Mouse (Mus musculus): ENCODE measurements around the gene Ly6g6d. TPM values are rescaled to one million over a fixed set of nuclear protein-coding genes. Genes with fewer than 3 reads are reported as not detected.

The Ly6g6d gene
- polyA plus RNA-seq, 1 experiment, result 79.9 TPM

DNA sequence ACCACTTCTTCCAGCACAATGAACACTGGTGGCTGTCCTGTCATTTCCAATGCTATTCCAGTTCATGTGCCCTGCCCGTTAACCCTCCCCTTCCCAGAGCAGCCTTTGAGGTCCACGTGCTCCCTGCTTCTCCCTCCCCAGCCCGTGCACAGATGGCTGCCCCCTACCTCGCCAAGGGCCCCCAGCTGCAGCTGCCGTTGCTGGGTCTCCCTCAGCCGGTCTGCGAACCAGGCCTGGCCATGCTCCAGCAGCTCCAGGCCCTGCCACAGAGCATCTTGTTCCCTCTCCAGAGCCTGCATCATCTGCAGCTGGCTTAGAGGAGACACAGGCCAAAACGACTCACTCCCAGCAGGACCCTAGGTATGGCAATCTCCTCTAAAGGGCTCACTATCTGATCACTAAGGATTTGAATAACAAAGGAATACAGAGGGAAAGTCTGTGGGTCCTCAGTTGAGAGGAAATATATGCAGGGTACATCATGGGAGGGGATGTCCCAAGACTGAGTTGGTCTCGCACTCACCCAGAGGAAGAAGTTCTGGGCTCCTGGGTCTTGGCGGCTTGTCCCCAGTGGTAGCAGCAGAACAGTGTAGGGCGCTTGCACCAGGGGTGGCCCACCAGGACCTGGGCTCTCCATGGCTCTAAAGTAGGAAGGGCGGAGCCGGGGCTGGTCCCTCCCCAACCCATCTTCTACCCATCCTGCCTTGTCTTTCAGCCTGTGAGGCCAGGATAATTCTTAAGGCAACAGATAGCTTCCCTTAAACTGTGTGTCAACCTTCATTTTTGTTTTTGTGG is 50.4 kb downstream of the Ly6g6d start, which contains the start of gene Sapcd1:
Gene Sapcd1, minus strand, starts transcription at position 740 of the 792 bp plus-strand sequence.
- no peak for TF ChIP-seq FLI1 (IDR thresholded peaks at IDR 0.05; ENCODE audit: low read length)
- no peak for TF ChIP-seq GATA1 (IDR thresholded peaks at IDR 0.05; ENCODE audit: borderline replicate concordance, low read length)
- no peaks in the 10 kb centered on the region for H3K9me3 ChIP-seq
- H3K36me3 ChIP-seq (replicated peaks; ENCODE audit: low read length), result peaks cover 51% of the 10 kb centered on the region
- peaks cover 2% of the 10 kb centered on the region for H3K27me3 ChIP-seq (replicated peaks)
- peaks cover 98% of the 10 kb centered on the region for H3K4me1 ChIP-seq
- peak within 1 kb of the TSS; percentile 38 for H3K4me3 ChIP-seq (replicated peaks)

GRCm38 (mm10) chr17:35026206-35026605 is 51.7 kb downstream of the Ly6g6d start:
- Histone ChIP-seq H3K36me3 (replicated peaks; ENCODE audit: low read length) (peaks cover 46% of the 10 kb centered on the region), H3K4me1 (peaks cover 98% of the 10 kb centered on the region), H3K27me3 (replicated peaks) (peaks cover 2% of the 10 kb centered on the region), H3K4me3 (replicated peaks) (no peak overlapping the region), H3K9me3 (no peaks in the 10 kb centered on the region)
- TF ChIP-seq GATA1 (IDR thresholded peaks at IDR 0.05; ENCODE audit: borderline replicate concordance, low read length) (no peak), FLI1 (IDR thresholded peaks at IDR 0.05; ENCODE audit: low read length) (no peak)

DNA sequence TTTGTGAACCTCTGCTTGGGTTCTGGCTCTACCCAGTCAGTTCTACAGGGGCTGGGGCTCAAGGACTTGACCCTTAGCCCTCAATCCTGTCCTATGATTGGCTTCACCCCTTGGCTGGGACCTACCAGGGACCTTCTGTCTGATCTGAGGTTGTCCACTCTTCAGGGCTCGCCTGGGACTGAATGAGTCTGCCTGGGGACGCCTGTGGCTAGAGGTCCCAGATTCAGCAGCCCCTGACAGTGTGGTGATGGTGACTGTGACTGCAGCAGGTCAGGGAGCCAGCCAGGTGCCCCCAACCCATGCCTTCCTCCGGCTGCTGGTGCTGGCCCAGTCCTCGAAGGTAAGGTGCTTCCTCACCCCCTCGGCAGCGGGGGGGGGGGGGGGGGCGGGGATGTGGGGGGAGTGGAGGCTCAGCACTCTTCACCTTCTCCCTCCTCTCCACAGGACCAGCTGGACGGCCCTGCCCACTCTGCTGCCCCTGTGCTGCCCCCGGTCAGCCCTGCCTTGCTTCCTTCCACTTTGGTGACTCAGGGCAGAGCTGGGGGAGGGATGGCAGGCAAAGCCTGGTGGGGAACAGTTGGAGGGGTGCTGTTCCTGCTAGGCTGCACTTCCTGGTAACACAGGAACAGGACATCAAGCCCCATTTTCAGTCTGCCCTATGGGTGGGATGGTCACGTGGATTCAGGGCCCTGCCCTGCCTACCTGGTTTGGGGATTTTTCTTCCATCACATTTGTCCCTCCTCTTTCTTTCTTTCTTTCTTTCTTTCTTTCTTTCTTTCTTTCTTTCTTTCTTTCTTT is 53.0 kb downstream of the Ly6g6d start:
- H3K36me3 ChIP-seq (replicated peaks; ENCODE audit: low read length), result peaks cover 33% of the 10 kb centered on the region
- H3K9me3 ChIP-seq, result no peaks in the 10 kb centered on the region
- peaks cover 5% of the 10 kb centered on the region for H3K27me3 ChIP-seq (replicated peaks)
- H3K4me1 ChIP-seq, result peaks cover 98% of the 10 kb centered on the region
- peak overlapping the region; percentile 76 for H3K4me3 ChIP-seq (replicated peaks)
- TF ChIP-seq FLI1 (IDR thresholded peaks at IDR 0.05; ENCODE audit: low read length) (no peak), GATA1 (IDR thresholded peaks at IDR 0.05; ENCODE audit: borderline replicate concordance, low read length) (no peak)

DNA sequence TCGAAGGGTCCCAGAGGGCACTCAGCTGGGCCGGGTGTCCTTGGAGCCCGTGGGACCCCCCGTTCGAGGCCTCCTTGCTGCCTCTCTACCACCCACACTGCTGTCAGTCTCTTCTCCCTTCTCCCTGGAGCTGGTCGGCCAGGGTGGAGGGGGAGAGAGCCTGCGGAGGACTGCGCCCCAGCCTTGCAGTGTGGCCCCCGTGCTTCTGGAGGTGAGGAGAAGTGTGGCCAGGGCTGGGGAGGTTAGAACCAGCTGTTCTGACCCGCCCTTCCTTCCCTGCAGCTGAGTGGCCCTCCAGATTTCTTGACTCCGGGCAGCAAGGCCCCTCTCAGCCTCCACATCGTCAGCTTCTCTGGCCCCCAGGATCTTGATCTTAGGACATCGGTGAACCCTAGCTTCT is 53.6 kb downstream of the Ly6g6d start:
- Histone ChIP-seq H3K4me1 (peaks cover 94% of the 10 kb centered on the region), H3K27me3 (replicated peaks) (peaks cover 10% of the 10 kb centered on the region), H3K36me3 (replicated peaks; ENCODE audit: low read length) (peaks cover 27% of the 10 kb centered on the region), H3K4me3 (replicated peaks) (peak overlapping the region; percentile 48), H3K9me3 (no peaks in the 10 kb centered on the region)
- TF ChIP-seq GATA1 (IDR thresholded peaks at IDR 0.05; ENCODE audit: borderline replicate concordance, low read length) (no peak), FLI1 (IDR thresholded peaks at IDR 0.05; ENCODE audit: low read length) (no peak)

GRCm38 (mm10) chr17:35023756-35024155 is 54.1 kb downstream of the Ly6g6d start:
- Histone ChIP-seq H3K36me3 (replicated peaks; ENCODE audit: low read length) (peaks cover 22% of the 10 kb centered on the region), H3K4me3 (replicated peaks) (peak overlapping the region; percentile 80), H3K27me3 (replicated peaks) (peaks cover 10% of the 10 kb centered on the region), H3K9me3 (no peaks in the 10 kb centered on the region), H3K4me1 (peaks cover 89% of the 10 kb centered on the region)
- TF ChIP-seq GATA1 (IDR thresholded peaks at IDR 0.05; ENCODE audit: borderline replicate concordance, low read length) (no peak), FLI1 (IDR thresholded peaks at IDR 0.05; ENCODE audit: low read length) (no peak)

DNA sequence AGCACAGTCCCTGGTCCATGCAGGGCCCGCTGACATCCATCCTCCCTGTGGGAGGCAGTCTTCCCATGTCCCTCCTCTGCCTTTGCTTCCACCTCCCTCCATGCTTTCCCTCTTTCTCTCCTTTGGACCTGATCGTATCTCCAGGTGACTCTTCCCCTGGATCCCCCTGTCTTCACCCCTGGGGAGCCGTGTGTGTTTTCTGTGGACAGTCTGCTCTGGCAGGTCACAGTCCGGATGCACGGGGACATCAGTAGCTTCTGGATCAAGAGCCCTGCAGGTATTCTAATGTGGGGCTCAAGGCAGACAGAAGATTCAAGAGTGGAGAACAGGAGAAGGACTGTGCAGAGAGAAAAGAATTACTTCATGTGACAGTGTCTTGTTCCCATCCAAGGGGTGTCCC is 54.6 kb downstream of the Ly6g6d start:
- TF ChIP-seq FLI1 (IDR thresholded peaks at IDR 0.05; ENCODE audit: low read length), result no peak
- no peak for TF ChIP-seq GATA1 (IDR thresholded peaks at IDR 0.05; ENCODE audit: borderline replicate concordance, low read length)
- Histone ChIP-seq H3K4me3 (replicated peaks) (peak overlapping the region; percentile 80), H3K36me3 (replicated peaks; ENCODE audit: low read length) (peaks cover 17% of the 10 kb centered on the region), H3K4me1 (peaks cover 86% of the 10 kb centered on the region), H3K9me3 (no peaks in the 10 kb centered on the region), H3K27me3 (replicated peaks) (peaks cover 11% of the 10 kb centered on the region)

- no peak for TF ChIP-seq FLI1 (IDR thresholded peaks at IDR 0.05; ENCODE audit: low read length)
- no peak for TF ChIP-seq GATA1 (IDR thresholded peaks at IDR 0.05; ENCODE audit: borderline replicate concordance, low read length)
- H3K4me1 ChIP-seq, result peaks cover 86% of the 10 kb centered on the region
- H3K27me3 ChIP-seq (replicated peaks), result peaks cover 14% of the 10 kb centered on the region
- H3K9me3 ChIP-seq, result no peaks in the 10 kb centered on the region
- no peak overlapping the region for H3K4me3 ChIP-seq (replicated peaks)
- H3K36me3 ChIP-seq (replicated peaks; ENCODE audit: low read length), result peaks cover 11% of the 10 kb centered on the region
Observed at GRCm38 (mm10) chr17:35022541-35023060, 55.3 kb downstream of the Ly6g6d start.

DNA sequence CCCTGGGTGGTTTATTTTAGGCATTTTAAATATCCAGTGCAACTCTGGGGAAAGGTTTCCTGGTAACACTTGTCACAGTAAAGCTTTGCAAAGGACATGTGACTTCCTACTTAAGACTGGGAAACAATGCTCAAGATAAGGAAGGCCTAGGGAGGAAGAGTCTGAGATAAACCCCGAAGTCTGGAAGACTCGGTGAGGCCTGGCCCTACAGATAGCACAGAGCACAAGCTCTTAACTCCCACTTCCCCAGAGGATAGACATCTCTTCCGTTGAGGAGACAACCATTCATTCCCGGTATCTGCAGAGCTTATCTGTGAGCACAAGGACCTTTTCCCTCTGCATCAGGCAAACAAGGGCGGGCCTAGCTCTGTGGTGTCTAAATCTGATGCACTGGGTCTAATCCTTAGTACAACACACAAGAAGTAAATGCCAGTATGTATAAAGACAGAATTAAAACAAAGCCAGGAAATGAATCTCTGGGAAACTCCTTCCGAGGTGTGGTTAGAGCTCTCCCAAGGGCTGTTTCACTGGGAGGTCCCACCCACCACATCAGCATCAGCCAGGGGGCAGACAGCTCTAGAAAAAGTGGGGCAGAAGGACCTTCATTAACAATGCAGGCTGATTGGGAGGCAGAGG is 55.9 kb downstream of the Ly6g6d start:
- H3K4me3 ChIP-seq (replicated peaks), result peak overlapping the region; percentile 53
- H3K9me3 ChIP-seq, result no peaks in the 10 kb centered on the region
- TF ChIP-seq GATA1 (IDR thresholded peaks at IDR 0.05; ENCODE audit: borderline replicate concordance, low read length) (peak; percentile 80; the same call in 2 of the 3 replicates), FLI1 (IDR thresholded peaks at IDR 0.05; ENCODE audit: low read length) (no peak)
- peaks cover 15% of the 10 kb centered on the region for H3K27me3 ChIP-seq (replicated peaks)
- H3K4me1 ChIP-seq, result peaks cover 84% of the 10 kb centered on the region
- peaks cover 12% of the 10 kb centered on the region for H3K36me3 ChIP-seq (replicated peaks; ENCODE audit: low read length)

Other genes starting within 250 kb of the Ly6g6d start
- gene Stk19, start 241.1 kb downstream of the Ly6g6d start, polyA plus RNA-seq (2012; ENCODE audit: insufficient read depth, low replicate concordance), result 44.3 and 85.0 TPM in 2 replicates
- gene Dxo, start 241.0 kb downstream of the Ly6g6d start, polyA plus RNA-seq (2012; ENCODE audit: insufficient read depth, low replicate concordance), result 61.9 and 137 TPM in 2 replicates
- 25.1 and 27.6 TPM in 2 replicates for gene Skiv2l, start 227.9 kb downstream of the Ly6g6d start, polyA plus RNA-seq (2012; ENCODE audit: insufficient read depth, low replicate concordance)
- 67.5 and 220 TPM in 2 replicates for gene Nelfe, start 227.7 kb downstream of the Ly6g6d start, polyA plus RNA-seq (2012; ENCODE audit: insufficient read depth, low replicate concordance)
- gene Cfb, start 215.5 kb downstream of the Ly6g6d start, polyA plus RNA-seq (2012; ENCODE audit: insufficient read depth, low replicate concordance), result 0.54 TPM in 1 of 2 replicates, not detected in the other
- gene Zbtb12, start 198.6 kb downstream of the Ly6g6d start, polyA plus RNA-seq (2012; ENCODE audit: insufficient read depth, low replicate concordance), result 6.7 and 15.4 TPM in 2 replicates
- gene Gm20547, start 196.0 kb downstream of the Ly6g6d start, polyA plus RNA-seq (2012; ENCODE audit: insufficient read depth, low replicate concordance), result not detected in 2 replicates
- 3.0 and 6.0 TPM in 2 replicates for gene C2, start 179.8 kb downstream of the Ly6g6d start, polyA plus RNA-seq (2012; ENCODE audit: insufficient read depth, low replicate concordance)
- 356 and 543 TPM in 2 replicates for gene Ehmt2, start 179.6 kb downstream of the Ly6g6d start, polyA plus RNA-seq (2012; ENCODE audit: insufficient read depth, low replicate concordance)
- gene Slc44a4, start 163.6 kb downstream of the Ly6g6d start, polyA plus RNA-seq (2012; ENCODE audit: insufficient read depth, low replicate concordance), result not detected in 2 replicates
- gene Neu1, start 146.8 kb downstream of the Ly6g6d start, polyA plus RNA-seq (2012; ENCODE audit: insufficient read depth, low replicate concordance), result 12.4 and 41.3 TPM in 2 replicates
- 4.5 and 7.2 TPM in 2 replicates for gene Hspa1b, start 118.8 kb downstream of the Ly6g6d start, polyA plus RNA-seq (2012; ENCODE audit: insufficient read depth, low replicate concordance)
- gene Gm20481, start 108.2 kb downstream of the Ly6g6d start, polyA plus RNA-seq (2012; ENCODE audit: insufficient read depth, low replicate concordance), result not detected in 2 replicates
- 1.5 and 2.0 TPM in 2 replicates for gene Hspa1a, start 105.9 kb downstream of the Ly6g6d start, polyA plus RNA-seq (2012; ENCODE audit: insufficient read depth, low replicate concordance)
- gene Hspa1l, start 105.4 kb downstream of the Ly6g6d start, polyA plus RNA-seq (2012; ENCODE audit: insufficient read depth, low replicate concordance), result not detected in 2 replicates
- 64.3 and 95.0 TPM in 2 replicates for gene Lsm2, start 96.2 kb downstream of the Ly6g6d start, polyA plus RNA-seq (2012; ENCODE audit: insufficient read depth, low replicate concordance)
- gene Vars, start 77.1 kb downstream of the Ly6g6d start, polyA plus RNA-seq (2012; ENCODE audit: insufficient read depth, low replicate concordance), result 188 and 650 TPM in 2 replicates
- gene Vwa7, start 61.5 kb downstream of the Ly6g6d start, polyA plus RNA-seq (2012; ENCODE audit: insufficient read depth, low replicate concordance), result 0.38 and 0.40 TPM in 2 replicates
- 4.1 and 5.4 TPM in 2 replicates for gene Sapcd1, start 50.0 kb downstream of the Ly6g6d start, polyA plus RNA-seq (2012; ENCODE audit: insufficient read depth, low replicate concordance)
- 10.5 and 10.9 TPM in 2 replicates for gene Msh5, start 31.3 kb downstream of the Ly6g6d start, polyA plus RNA-seq (2012; ENCODE audit: insufficient read depth, low replicate concordance)
- 244 and 373 TPM in 2 replicates for gene Clic1, start 28.1 kb downstream of the Ly6g6d start, polyA plus RNA-seq (2012; ENCODE audit: insufficient read depth, low replicate concordance)
- 30.5 and 36.5 TPM in 2 replicates for gene Ddah2, start 19.0 kb downstream of the Ly6g6d start, polyA plus RNA-seq (2012; ENCODE audit: insufficient read depth, low replicate concordance)
- 14.8 and 15.5 TPM in 2 replicates for gene Ly6g6c, start 12.7 kb downstream of the Ly6g6d start, polyA plus RNA-seq (2012; ENCODE audit: insufficient read depth, low replicate concordance)
- 53.5 and 66.3 TPM in 2 replicates for gene Mpig6b, start 11.9 kb downstream of the Ly6g6d start, polyA plus RNA-seq (2012; ENCODE audit: insufficient read depth, low replicate concordance)
- not detected in 2 replicates for gene Ly6g6e, start 1.2 kb downstream of the Ly6g6d start, polyA plus RNA-seq (2012; ENCODE audit: insufficient read depth, low replicate concordance)
- gene Ly6g6f, start 7.5 kb upstream of the Ly6g6d start, polyA plus RNA-seq (2012; ENCODE audit: insufficient read depth, low replicate concordance), result 517 and 745 TPM in 2 replicates
- gene Abhd16a, start 11.2 kb upstream of the Ly6g6d start, polyA plus RNA-seq (2012; ENCODE audit: insufficient read depth, low replicate concordance), result 211 and 290 TPM in 2 replicates
- gene Ly6g5c, start 30.2 kb upstream of the Ly6g6d start, polyA plus RNA-seq (2012; ENCODE audit: insufficient read depth, low replicate concordance), result not detected in 2 replicates
- gene Ly6g5b, start 37.4 kb upstream of the Ly6g6d start, polyA plus RNA-seq (2012; ENCODE audit: insufficient read depth, low replicate concordance), result 0.23 TPM in 1 of 2 replicates, not detected in the other
- 46.5 and 57.4 TPM in 2 replicates for gene Gpank1, start 43.4 kb upstream of the Ly6g6d start, polyA plus RNA-seq (2012; ENCODE audit: insufficient read depth, low replicate concordance)
- 75.6 and 82.2 TPM in 2 replicates for gene Csnk2b, start 44.0 kb upstream of the Ly6g6d start, polyA plus RNA-seq (2012; ENCODE audit: insufficient read depth, low replicate concordance)
- gene D17H6S53E, start 48.3 kb upstream of the Ly6g6d start, polyA plus RNA-seq (2012; ENCODE audit: insufficient read depth, low replicate concordance), result 3.2 and 6.1 TPM in 2 replicates
- not detected in 2 replicates for gene Apom, start 54.0 kb upstream of the Ly6g6d start, polyA plus RNA-seq (2012; ENCODE audit: insufficient read depth, low replicate concordance)
- 613 and 1,584 TPM in 2 replicates for gene Bag6, start 57.1 kb upstream of the Ly6g6d start, polyA plus RNA-seq (2012; ENCODE audit: insufficient read depth, low replicate concordance)
- gene Prrc2a, start 86.8 kb upstream of the Ly6g6d start, polyA plus RNA-seq (2012; ENCODE audit: insufficient read depth, low replicate concordance), result 1,080 and 3,273 TPM in 2 replicates
- 2.5 and 22.3 TPM in 2 replicates for gene Aif1, start 98.0 kb upstream of the Ly6g6d start, polyA plus RNA-seq (2012; ENCODE audit: insufficient read depth, low replicate concordance)
- gene Lst1, start 110.4 kb upstream of the Ly6g6d start, polyA plus RNA-seq (2012; ENCODE audit: insufficient read depth, low replicate concordance), result 5.9 and 24.8 TPM in 2 replicates
- gene Ltb, start 116.4 kb upstream of the Ly6g6d start, polyA plus RNA-seq (2012; ENCODE audit: insufficient read depth, low replicate concordance), result 12.1 TPM in 1 of 2 replicates, not detected in the other
- 2.9 and 3.5 TPM in 2 replicates for gene Tnf, start 123.9 kb upstream of the Ly6g6d start, polyA plus RNA-seq (2012; ENCODE audit: insufficient read depth, low replicate concordance)
- gene Lta, start 127.3 kb upstream of the Ly6g6d start, polyA plus RNA-seq (2012; ENCODE audit: insufficient read depth, low replicate concordance), result 0.85 TPM in 1 of 2 replicates, not detected in the other
- not detected in 2 replicates for gene Gm16181, start 142.8 kb upstream of the Ly6g6d start, polyA plus RNA-seq (2012; ENCODE audit: insufficient read depth, low replicate concordance)
- gene Atp6v1g2, start 155.6 kb upstream of the Ly6g6d start, polyA plus RNA-seq (2012; ENCODE audit: insufficient read depth, low replicate concordance), result 0.86 TPM in 1 of 2 replicates, not detected in the other
- gene Nfkbil1, start 157.7 kb upstream of the Ly6g6d start, polyA plus RNA-seq (2012; ENCODE audit: insufficient read depth, low replicate concordance), result 31.8 and 57.1 TPM in 2 replicates
- 83.5 and 158 TPM in 2 replicates for gene Ddx39b, start 163.7 kb upstream of the Ly6g6d start, polyA plus RNA-seq (2012; ENCODE audit: insufficient read depth, low replicate concordance)
- 170 and 362 TPM in 2 replicates for gene H2-D1, start 184.7 kb upstream of the Ly6g6d start, polyA plus RNA-seq (2012; ENCODE audit: insufficient read depth, low replicate concordance)
- 1.5 and 7.3 TPM in 2 replicates for gene H2-Q1, start 242.3 kb upstream of the Ly6g6d start, polyA plus RNA-seq (2012; ENCODE audit: insufficient read depth, low replicate concordance)

Measured in megakaryocyte, embryonic 14.5 days (primary cell).